Mouse (Mus musculus): Measurements from ENCODE around the gene Gm11034. TPM values are rescaled to one million over a fixed set of nuclear protein-coding genes. Genes with fewer than 3 reads are reported as not detected.

Gene Gm11034
- polyA plus RNA-seq, 1 experiment from 2014 or later, result not detected

DNA sequence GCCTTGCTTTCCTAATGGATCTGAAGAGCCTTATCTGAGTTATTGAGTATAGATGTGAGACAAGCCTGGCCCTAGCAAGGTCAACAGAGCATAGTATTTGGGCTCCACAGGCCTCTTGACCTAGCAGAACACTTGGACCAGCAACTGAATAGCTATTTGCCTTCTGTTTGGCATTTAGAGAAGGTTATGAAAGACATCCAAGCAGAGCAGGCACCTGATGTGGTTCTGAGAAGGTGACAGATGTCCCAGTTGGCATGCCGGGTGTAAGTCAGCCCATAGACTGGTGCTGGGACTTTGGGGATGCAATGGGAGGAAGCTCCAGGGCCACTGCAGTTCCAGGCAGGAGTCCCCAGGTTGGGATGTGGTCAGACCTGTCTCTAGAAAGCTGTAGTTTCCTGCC is 28.8 kb upstream of the Gm11034 start:
- WGBS, result 86% methylated on average over 1 of the region's 1 CpGs
- no peak for ATAC-seq (ENCODE audit: low FRiP score, low TSS enrichment)
- Histone ChIP-seq H3K27me3 (ENCODE audit: insufficient read depth, low read length) (no peaks in the 10 kb centered on the region), H3K27ac (ENCODE audit: low read length) (no peak overlapping the region), H3K4me1 (ENCODE audit: insufficient read depth, low read length) (peaks cover 10% of the 10 kb centered on the region), H3K4me3 (ENCODE audit: low read length) (no peak overlapping the region), H3K9ac (replicated peaks; ENCODE audit: low read length) (no peak overlapping the region), H3K9me3 (ENCODE audit: low read length) (no peaks in the 10 kb centered on the region), H3K36me3 (ENCODE audit: insufficient read depth, low read length) (peaks cover 24% of the 10 kb centered on the region; the same call in 1 of the 2 replicates), H3K4me2 (replicated peaks; ENCODE audit: low read depth, low read length) (no peak overlapping the region)

DNA sequence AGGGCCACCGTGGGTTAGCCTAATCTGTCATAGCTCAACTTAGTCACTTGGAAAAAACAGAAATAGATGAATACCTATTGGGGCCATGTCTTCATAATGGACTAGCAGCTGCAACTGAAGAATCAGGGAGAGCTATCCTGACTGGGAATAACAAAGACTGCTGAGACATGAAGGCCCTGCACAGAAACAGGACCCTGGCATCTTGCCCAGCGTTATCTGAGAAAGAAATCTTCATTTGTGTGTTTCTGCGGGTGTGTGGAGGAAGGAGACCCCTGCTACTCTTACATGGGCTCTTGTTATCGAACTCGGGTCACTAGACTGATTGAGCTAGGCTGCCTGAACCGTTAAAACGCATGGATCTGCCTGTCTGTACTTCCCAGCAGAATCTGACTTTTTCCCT is 27.5 kb upstream of the Gm11034 start:
- Histone ChIP-seq H3K27ac (ENCODE audit: low read length) (no peak overlapping the region), H3K4me3 (ENCODE audit: low read length) (peak overlapping the region; percentile 62), H3K4me2 (replicated peaks; ENCODE audit: low read depth, low read length) (peak overlapping the region; percentile 52), H3K36me3 (ENCODE audit: insufficient read depth, low read length) (peaks cover 15% of the 10 kb centered on the region; the same call in 1 of the 2 replicates), H3K9me3 (ENCODE audit: low read length) (no peaks in the 10 kb centered on the region), H3K4me1 (ENCODE audit: insufficient read depth, low read length) (peaks cover 10% of the 10 kb centered on the region), H3K27me3 (ENCODE audit: insufficient read depth, low read length) (no peaks in the 10 kb centered on the region), H3K9ac (replicated peaks; ENCODE audit: low read length) (peak overlapping the region; percentile 63)
- ATAC-seq (ENCODE audit: low FRiP score, low TSS enrichment), result no peak
- 69% methylated on average over 7 of the region's 7 CpGs for WGBS

- under 1% methylated on average over 24 of the region's 24 CpGs for WGBS
- H3K4me2 ChIP-seq (replicated peaks; ENCODE audit: low read depth, low read length), result peak overlapping the region; percentile 52
- no peaks in the 10 kb centered on the region for H3K9me3 ChIP-seq (ENCODE audit: low read length)
- peak overlapping the region; percentile 62 for H3K4me3 ChIP-seq (ENCODE audit: low read length)
- peaks cover 10% of the 10 kb centered on the region for H3K4me1 ChIP-seq (ENCODE audit: insufficient read depth, low read length)
- H3K9ac ChIP-seq (replicated peaks; ENCODE audit: low read length), result peak overlapping the region; percentile 63
- H3K36me3 ChIP-seq (ENCODE audit: insufficient read depth, low read length), result peaks cover 11% of the 10 kb centered on the region; the same call in 1 of the 2 replicates
- H3K27ac ChIP-seq (ENCODE audit: low read length), result peak overlapping the region; percentile 94
- peak; percentile 77 for ATAC-seq (ENCODE audit: low FRiP score, low TSS enrichment)
- no peaks in the 10 kb centered on the region for H3K27me3 ChIP-seq (ENCODE audit: insufficient read depth, low read length)
Observed at GRCm38 (mm10) chr8:72240403-72240763, 26.9 kb upstream of the Gm11034 start.

DNA sequence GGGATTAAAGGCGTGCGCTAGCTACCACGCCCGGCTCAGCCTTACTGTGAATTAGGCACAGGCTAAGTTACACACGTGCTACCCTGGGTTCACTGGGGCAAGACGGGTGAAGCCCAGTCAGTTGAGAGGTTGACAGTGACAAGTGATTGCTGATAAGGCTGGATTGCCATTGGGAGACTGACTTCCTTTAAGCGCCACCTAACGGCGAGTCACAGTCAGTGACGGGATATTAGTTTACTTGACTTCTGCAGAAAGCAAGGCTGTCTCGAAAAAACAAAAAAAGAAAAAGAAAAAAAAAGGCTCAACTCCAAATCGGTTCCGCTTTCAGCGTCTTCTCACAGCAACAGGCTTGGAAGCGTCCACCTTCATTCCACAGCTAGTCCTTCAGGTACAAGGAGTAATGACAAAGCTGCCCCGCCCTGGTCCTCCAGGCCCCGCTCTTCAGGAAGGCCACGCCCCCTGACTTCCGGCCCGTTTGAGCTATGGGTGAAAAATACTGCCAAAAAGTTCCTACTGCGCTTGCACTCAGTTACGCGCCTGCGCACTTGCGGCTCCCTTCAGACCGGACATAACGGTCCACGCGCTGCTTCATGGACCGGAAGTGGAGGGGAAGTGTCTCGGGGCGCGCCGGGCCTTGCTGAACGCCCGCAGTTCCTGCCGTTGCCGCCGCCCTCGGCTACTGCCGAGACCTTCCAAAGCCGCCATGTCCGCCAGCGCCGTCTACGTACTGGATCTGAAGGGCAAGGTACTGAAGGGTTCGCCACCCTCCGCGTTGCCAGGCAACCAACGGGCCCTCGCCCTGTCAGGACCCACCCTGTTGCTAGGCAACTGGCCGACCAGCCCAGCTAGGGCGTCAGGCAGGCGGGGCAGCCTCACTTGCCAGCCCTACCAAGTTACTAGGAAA is 26.3 kb upstream of the Gm11034 start, which contains the start of gene Ap1m1:
TSS of gene Ap1m1 (plus strand) at position 520 of the 904 bp plus-strand sequence.
- H3K9me3 ChIP-seq (ENCODE audit: low read length), result no peaks in the 10 kb centered on the region
- H3K27me3 ChIP-seq (ENCODE audit: insufficient read depth, low read length), result no peaks in the 10 kb centered on the region
- H3K4me3 ChIP-seq (ENCODE audit: low read length), result peak within 1 kb of the TSS; percentile 62
- WGBS, result under 1% methylated on average over 54 of the region's 54 CpGs
- H3K36me3 ChIP-seq (ENCODE audit: insufficient read depth, low read length), result peaks cover 10% of the 10 kb centered on the region; the same call in 1 of the 2 replicates
- H3K9ac ChIP-seq (replicated peaks; ENCODE audit: low read length), result peak within 1 kb of the TSS; percentile 63
- H3K4me2 ChIP-seq (replicated peaks; ENCODE audit: low read depth, low read length), result peak within 1 kb of the TSS; percentile 52
- peak within 1 kb of the TSS; percentile 94 for H3K27ac ChIP-seq (ENCODE audit: low read length)
- ATAC-seq (ENCODE audit: low FRiP score, low TSS enrichment), result peak; percentile 96
- peaks cover 10% of the 10 kb centered on the region for H3K4me1 ChIP-seq (ENCODE audit: insufficient read depth, low read length)

DNA sequence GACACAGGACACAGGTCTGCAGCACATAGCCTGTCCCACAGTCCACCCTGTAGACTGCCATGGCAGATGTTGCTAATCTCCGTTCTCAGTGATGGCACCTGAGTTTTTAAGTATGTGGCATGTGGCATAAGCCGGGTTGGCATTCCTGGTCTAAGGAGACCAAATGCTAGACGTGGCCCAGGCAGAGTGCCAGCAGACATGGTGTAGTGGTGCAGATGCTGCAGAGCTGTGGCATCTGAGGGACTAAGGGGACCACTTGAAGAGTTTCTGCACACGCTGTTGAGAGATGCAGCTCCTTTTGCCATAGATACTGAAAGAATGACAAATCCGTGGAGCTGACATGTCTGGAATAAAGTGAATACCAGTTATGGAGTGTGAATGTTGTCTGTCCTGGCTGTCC is 9.2 kb upstream of the Gm11034 start:
- H3K9ac ChIP-seq (replicated peaks; ENCODE audit: low read length), result no peak overlapping the region
- no peak overlapping the region for H3K4me2 ChIP-seq (replicated peaks; ENCODE audit: low read depth, low read length)
- H3K4me3 ChIP-seq (ENCODE audit: low read length), result no peak overlapping the region
- no peaks in the 10 kb centered on the region for H3K9me3 ChIP-seq (ENCODE audit: low read length)
- H3K27me3 ChIP-seq (ENCODE audit: insufficient read depth, low read length), result no peaks in the 10 kb centered on the region
- peaks cover 27% of the 10 kb centered on the region for H3K36me3 ChIP-seq (ENCODE audit: insufficient read depth, low read length)
- WGBS, result 89% methylated on average over 5 of the region's 5 CpGs
- no peak overlapping the region for H3K27ac ChIP-seq (ENCODE audit: low read length)
- H3K4me1 ChIP-seq (ENCODE audit: insufficient read depth, low read length), result peaks cover 7% of the 10 kb centered on the region
- ATAC-seq (ENCODE audit: low FRiP score, low TSS enrichment), result no peak

DNA sequence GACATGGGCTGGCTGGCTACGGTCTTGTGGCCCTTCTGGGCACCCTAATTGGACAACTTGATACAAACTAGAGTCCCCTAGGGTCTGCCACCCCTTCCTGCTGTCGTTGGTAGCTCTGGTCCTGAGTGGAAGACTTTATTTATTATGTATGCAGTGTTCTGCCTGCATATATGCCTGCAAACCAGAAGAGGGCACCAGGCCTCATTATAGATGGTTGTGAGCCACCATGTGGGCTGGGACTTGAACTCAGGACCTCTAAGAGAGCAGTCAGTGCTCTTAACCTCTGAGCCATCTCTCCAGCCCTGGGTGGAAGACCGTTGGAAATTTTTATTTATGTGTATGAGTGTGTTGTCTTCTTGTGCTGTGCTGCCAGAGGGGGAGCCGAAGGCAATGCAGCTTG is 7.3 kb upstream of the Gm11034 start:
- H3K9ac ChIP-seq (replicated peaks; ENCODE audit: low read length), result no peak overlapping the region
- 81% methylated on average over 4 of the region's 4 CpGs for WGBS
- peak overlapping the region; percentile 68 for H3K4me2 ChIP-seq (replicated peaks; ENCODE audit: low read depth, low read length)
- peaks cover 7% of the 10 kb centered on the region for H3K4me1 ChIP-seq (ENCODE audit: insufficient read depth, low read length)
- peak overlapping the region; percentile 81 for H3K4me3 ChIP-seq (ENCODE audit: low read length)
- H3K27ac ChIP-seq (ENCODE audit: low read length), result no peak overlapping the region
- peaks cover 27% of the 10 kb centered on the region for H3K36me3 ChIP-seq (ENCODE audit: insufficient read depth, low read length)
- H3K9me3 ChIP-seq (ENCODE audit: low read length), result no peaks in the 10 kb centered on the region
- H3K27me3 ChIP-seq (ENCODE audit: insufficient read depth, low read length), result 0 out of 2 replicates have a peak, but pooled peaks cover 3% of the 10 kb centered on the region
- ATAC-seq (ENCODE audit: low FRiP score, low TSS enrichment), result no peak

- WGBS, result 11% methylated on average over 39 of the region's 39 CpGs
- Histone ChIP-seq H3K4me1 (ENCODE audit: insufficient read depth, low read length) (peaks cover 7% of the 10 kb centered on the region), H3K27ac (ENCODE audit: low read length) (peak within 1 kb of the TSS; percentile 80), H3K9me3 (ENCODE audit: low read length) (no peaks in the 10 kb centered on the region), H3K9ac (replicated peaks; ENCODE audit: low read length) (peak within 1 kb of the TSS; percentile 83), H3K4me2 (replicated peaks; ENCODE audit: low read depth, low read length) (peak within 1 kb of the TSS; percentile 68), H3K4me3 (ENCODE audit: low read length) (peak within 1 kb of the TSS; percentile 81), H3K36me3 (ENCODE audit: insufficient read depth, low read length) (peaks cover 27% of the 10 kb centered on the region), H3K27me3 (ENCODE audit: insufficient read depth, low read length) (0 out of 2 replicates have a peak, but pooled peaks cover 8% of the 10 kb centered on the region)
- ATAC-seq (ENCODE audit: low FRiP score, low TSS enrichment), result peak; percentile 98
Observed at GRCm38 (mm10) chr8:72219541-72220363, 6.3 kb upstream of the Gm11034 start, which contains the start of gene Fam32a. Gene Fam32a (plus strand): TSS chr8:72219730.

DNA sequence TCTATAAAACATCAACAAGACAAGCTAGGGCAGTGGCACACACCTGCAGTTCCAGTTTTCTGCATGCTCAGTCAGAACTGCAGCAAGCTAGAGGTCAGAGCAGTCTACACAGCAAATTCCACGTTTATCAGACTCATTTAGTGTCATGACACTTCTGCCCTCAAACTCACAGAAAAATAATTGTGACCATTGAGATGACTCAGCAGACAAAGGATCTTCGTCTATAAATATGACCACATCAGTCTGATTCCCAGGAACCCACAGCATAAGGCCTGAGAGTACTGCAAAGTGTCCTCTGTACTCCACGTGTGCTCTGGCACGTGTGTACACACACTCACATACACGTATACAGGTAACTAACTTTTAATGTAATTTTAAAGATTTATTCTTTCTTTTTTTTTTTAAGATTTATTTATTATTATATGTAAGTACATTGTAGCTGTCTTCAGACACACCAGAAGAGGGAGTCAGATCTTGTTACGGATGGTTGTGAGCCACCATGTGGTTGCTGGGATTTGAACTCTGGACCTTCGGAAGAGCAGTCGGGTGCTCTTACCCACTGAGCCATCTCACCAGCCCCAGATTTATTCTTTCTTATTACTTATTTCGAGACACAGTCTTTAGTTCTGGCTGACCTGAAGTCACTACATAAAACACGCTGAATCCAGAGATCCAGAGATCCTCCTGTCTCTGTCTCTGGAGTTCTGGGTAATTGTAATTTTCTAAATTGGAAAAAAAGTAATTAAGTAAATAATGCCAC is 5.5 kb upstream of the Gm11034 start:
- WGBS, result 73% methylated on average over 9 of the region's 10 CpGs
- H3K4me1 ChIP-seq (ENCODE audit: insufficient read depth, low read length), result peaks cover 7% of the 10 kb centered on the region
- peak overlapping the region; percentile 41; the same call in 1 of the 2 replicates for H3K27ac ChIP-seq (ENCODE audit: low read length)
- H3K9ac ChIP-seq (replicated peaks; ENCODE audit: low read length), result no peak overlapping the region; the same call in 1 of the 2 replicates
- peak; percentile 25; the same call in 1 of the 2 replicates for ATAC-seq (ENCODE audit: low FRiP score, low TSS enrichment)
- H3K4me2 ChIP-seq (replicated peaks; ENCODE audit: low read depth, low read length), result peak overlapping the region; percentile 68
- H3K36me3 ChIP-seq (ENCODE audit: insufficient read depth, low read length), result peaks cover 23% of the 10 kb centered on the region
- H3K27me3 ChIP-seq (ENCODE audit: insufficient read depth, low read length), result 0 out of 2 replicates have a peak, but pooled peaks cover 9% of the 10 kb centered on the region
- peak overlapping the region; percentile 81 for H3K4me3 ChIP-seq (ENCODE audit: low read length)
- H3K9me3 ChIP-seq (ENCODE audit: low read length), result no peaks in the 10 kb centered on the region

DNA sequence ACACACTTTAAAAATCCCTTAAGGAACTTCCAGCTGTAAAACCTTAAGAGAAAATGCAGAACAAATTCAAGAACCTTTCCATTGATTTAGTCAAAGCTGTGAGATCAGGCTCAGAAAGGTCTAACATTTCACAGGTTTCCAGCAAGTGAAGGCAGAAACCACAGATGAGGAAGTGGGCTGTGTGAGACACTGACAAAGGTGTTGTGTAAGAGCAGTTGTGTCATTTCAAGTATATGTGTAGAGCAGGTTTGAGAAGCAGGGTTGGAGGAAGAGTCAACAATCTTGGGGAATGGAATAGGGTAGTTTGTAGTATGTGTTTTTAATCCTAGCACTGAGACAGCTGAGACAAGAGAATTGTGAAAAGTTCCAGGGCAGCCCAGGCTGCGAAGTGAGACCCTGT is 2.4 kb upstream of the Gm11034 start:
- Histone ChIP-seq H3K4me1 (ENCODE audit: insufficient read depth, low read length) (peaks cover 6% of the 10 kb centered on the region), H3K27ac (ENCODE audit: low read length) (no peak overlapping the region), H3K9me3 (ENCODE audit: low read length) (no peaks in the 10 kb centered on the region), H3K9ac (replicated peaks; ENCODE audit: low read length) (no peak overlapping the region), H3K4me3 (ENCODE audit: low read length) (no peak overlapping the region), H3K4me2 (replicated peaks; ENCODE audit: low read depth, low read length) (no peak overlapping the region), H3K27me3 (ENCODE audit: insufficient read depth, low read length) (0 out of 2 replicates have a peak, but pooled peaks cover 9% of the 10 kb centered on the region), H3K36me3 (ENCODE audit: insufficient read depth, low read length) (no peaks in the 10 kb centered on the region)
- ATAC-seq (ENCODE audit: low FRiP score, low TSS enrichment), result no peak
- 22% methylated on average over 1 of the region's 1 CpGs for WGBS

All from kidney, embryonic 16.5 days (tissue).